Mouse (Mus musculus) heart, embryonic 15.5 days (tissue): ENCODE data around the gene Rassf1. TPM values are rescaled to one million over a fixed set of nuclear protein-coding genes. Genes with fewer than 3 reads are reported as not detected.

Source experiments
- ATAC-seq: fragments of 200-750 bp; cut with Nextera tagmentation; replicated peaks from 2 replicates; pipeline ENCODE4 v1.8.0; 2017; ENCODE audit warnings: low read depth, moderate TSS enrichment; ENCODE audit not compliant: insufficient number of reproducible peaks, insufficient read depth, low FRiP score
- H3K27ac ChIP-seq: fragments of 300-500 bp; sonication (generic); 2 replicates; pipeline ENCODE4 v1.5.1; 2015; ENCODE audit warnings: mild to moderate bottlenecking, inconsistent platforms
- H3K27me3 ChIP-seq: fragments of 300-500 bp; sonication (generic); 2 replicates; pipeline ENCODE4 v1.6.1; 2015; ENCODE audit warnings: inconsistent platforms
- H3K36me3 ChIP-seq: fragments of 300-500 bp; sonication (generic); 2 replicates; pipeline ENCODE4 v1.6.1; 2015; ENCODE audit warnings: mild to moderate bottlenecking, inconsistent platforms
- H3K4me1 ChIP-seq: fragments of 300-500 bp; sonication (generic); replicated peaks from 2 replicates; pipeline ENCODE4 v1.6.1; 2015; ENCODE audit warnings: inconsistent platforms
- H3K4me2 ChIP-seq: fragments of 300-500 bp; sonication (generic); 2 replicates; pipeline ENCODE4 v1.6.1; 2015; ENCODE audit warnings: inconsistent platforms, mild to moderate bottlenecking, moderate library complexity
- H3K4me3 ChIP-seq: fragments of 300-500 bp; sonication (generic); 2 replicates; pipeline ENCODE4 v1.5.1; 2015; ENCODE audit warnings: mild to moderate bottlenecking, inconsistent platforms
- H3K9ac ChIP-seq: fragments of 300-500 bp; sonication (generic); 2 replicates; pipeline ENCODE4 v1.6.1; 2015; ENCODE audit warnings: mild to moderate bottlenecking, inconsistent platforms
- H3K9me3 ChIP-seq: fragments of 300-500 bp; sonication (generic); replicated peaks from 2 replicates; pipeline ENCODE4 v1.6.1; 2016; ENCODE audit warnings: inconsistent platforms
- WGBS: fragments of 180-500 bp; shearing (Covaris S2); methylation state at CpG from one replicate; pipeline ENCODE4 v1.1.7; 2015; ENCODE audit warnings: mixed read lengths; 5-methylcytosine and 5-hydroxymethylcytosine counted together
- polyA plus RNA-seq: library from polyadenylated mRNA; unstranded; fragments of >200 nt; fragmentation: Nextera tagmentation; extraction: Ambion mirVana; gene quantifications from 2 replicates; pipeline ENCODE4 v1.2.1, GENCODE M21; 2015

Rassf1 gene
- polyA plus RNA-seq: 45.3 and 54.8 TPM in 2 replicates

- Histone ChIP-seq H3K9ac (peak within 1 kb of the TSS; percentile 63), H3K9me3 (no peaks in the 10 kb centered on the region), H3K36me3 (no peaks in the 10 kb centered on the region), H3K4me3 (peak within 1 kb of the TSS; percentile 57), H3K4me2 (peak within 1 kb of the TSS; percentile 91), H3K27ac (peak within 1 kb of the TSS; percentile 58), H3K27me3 (peaks cover 18% of the 10 kb centered on the region; the same call in 1 of the 2 replicates), H3K4me1 (peaks cover 55% of the 10 kb centered on the region)
- peak; percentile 19 for ATAC-seq
- 2% methylated on average over 63 of the region's 63 CpGs for WGBS
These were observed at the start of gene Rassf1 for GRCm38 (mm10) chr9:107551117-107551889. Gene Rassf1 (plus strand): TSS chr9:107551555.

GRCm38 (mm10) chr9:107502131-107502846 is 49.1 kb upstream of the Rassf1 start:
- Histone ChIP-seq H3K4me2 (no peak overlapping the region), H3K27me3 (no peaks in the 10 kb centered on the region), H3K4me3 (no peak overlapping the region), H3K27ac (no peak overlapping the region), H3K36me3 (no peaks in the 10 kb centered on the region), H3K9me3 (no peaks in the 10 kb centered on the region), H3K4me1 (peaks cover 10% of the 10 kb centered on the region), H3K9ac (no peak overlapping the region)
- WGBS: 90% methylated on average over 12 of the region's 12 CpGs
- no peak for ATAC-seq

- Histone ChIP-seq H3K27ac (no peak overlapping the region), H3K4me1 (peaks cover 16% of the 10 kb centered on the region), H3K9ac (no peak overlapping the region), H3K4me2 (no peak overlapping the region), H3K27me3 (no peaks in the 10 kb centered on the region), H3K36me3 (no peaks in the 10 kb centered on the region), H3K4me3 (no peak overlapping the region), H3K9me3 (no peaks in the 10 kb centered on the region)
- whole genome bisulfite sequencing: 79% methylated on average over 19 of the region's 19 CpGs
- ATAC-seq: no peak
These were observed 46.5 kb upstream of the Rassf1 start for GRCm38 (mm10) chr9:107504662-107505537.

- Histone ChIP-seq H3K36me3 (no peaks in the 10 kb centered on the region), H3K4me1 (peaks cover 12% of the 10 kb centered on the region), H3K27me3 (peaks cover 3% of the 10 kb centered on the region; the same call in 1 of the 2 replicates), H3K9me3 (no peaks in the 10 kb centered on the region), H3K9ac (no peak overlapping the region), H3K4me3 (no peak overlapping the region), H3K27ac (no peak overlapping the region), H3K4me2 (no peak overlapping the region)
- 55% methylated on average over 10 of the region's 10 CpGs for WGBS
- no peak for ATAC-seq
These were observed 43.1 kb upstream of the Rassf1 start for GRCm38 (mm10) chr9:107508266-107508665.

- Histone ChIP-seq H3K4me1 (peaks cover 12% of the 10 kb centered on the region), H3K9ac (no peak overlapping the region)
- no peak for ATAC-seq
These were observed 40.8 kb upstream of the Rassf1 start for GRCm38 (mm10) chr9:107510384-107511100.

GRCm38 (mm10) chr9:107511436-107511835 is 39.9 kb upstream of the Rassf1 start:
- Histone ChIP-seq H3K9ac (no peak overlapping the region), H3K27ac (no peak overlapping the region), H3K36me3 (no peaks in the 10 kb centered on the region), H3K27me3 (peaks cover 11% of the 10 kb centered on the region; the same call in 1 of the 2 replicates), H3K4me3 (no peak overlapping the region), H3K4me2 (no peak overlapping the region), H3K9me3 (no peaks in the 10 kb centered on the region), H3K4me1 (peaks cover 12% of the 10 kb centered on the region)
- WGBS: 45% methylated on average over 8 of the region's 8 CpGs
- no peak for ATAC-seq

More at GRCm38 (mm10) chr9:107510384-107511100, 40.8 kb upstream of the Rassf1 start:
- peaks cover 11% of the 10 kb centered on the region; the same call in 1 of the 2 replicates for H3K27me3 ChIP-seq
- no peak overlapping the region for H3K4me2 ChIP-seq
- WGBS: 83% methylated on average over 14 of the region's 14 CpGs
- no peak overlapping the region for H3K27ac ChIP-seq
- H3K9me3 ChIP-seq: no peaks in the 10 kb centered on the region
- no peak overlapping the region for H3K4me3 ChIP-seq
- no peaks in the 10 kb centered on the region for H3K36me3 ChIP-seq

- no peak for ATAC-seq
- H3K4me1 ChIP-seq: peaks cover 12% of the 10 kb centered on the region
- H3K27ac ChIP-seq: no peak overlapping the region
- WGBS: 81% methylated on average over 16 of the region's 16 CpGs
- H3K36me3 ChIP-seq: no peaks in the 10 kb centered on the region
- no peaks in the 10 kb centered on the region for H3K9me3 ChIP-seq
- H3K4me2 ChIP-seq: no peak overlapping the region
- no peak overlapping the region for H3K4me3 ChIP-seq
- peaks cover 11% of the 10 kb centered on the region; the same call in 1 of the 2 replicates for H3K27me3 ChIP-seq
- H3K9ac ChIP-seq: no peak overlapping the region
These were observed 39.0 kb upstream of the Rassf1 start for GRCm38 (mm10) chr9:107512326-107512725.

- Histone ChIP-seq H3K9ac (no peak overlapping the region), H3K4me2 (no peak overlapping the region), H3K4me1 (peaks cover 6% of the 10 kb centered on the region; the same call in 1 of the 2 replicates), H3K36me3 (no peaks in the 10 kb centered on the region), H3K27ac (no peak overlapping the region), H3K4me3 (no peak overlapping the region), H3K9me3 (no peaks in the 10 kb centered on the region), H3K27me3 (peaks cover 11% of the 10 kb centered on the region; the same call in 1 of the 2 replicates)
- ATAC-seq: no peak
- WGBS: 24% methylated on average over 14 of the region's 14 CpGs
These were observed 36.9 kb upstream of the Rassf1 start for GRCm38 (mm10) chr9:107514303-107514955.

- Histone ChIP-seq H3K4me2 (no peak overlapping the region), H3K4me1 (peaks cover 14% of the 10 kb centered on the region), H3K36me3 (no peaks in the 10 kb centered on the region), H3K9me3 (no peaks in the 10 kb centered on the region), H3K4me3 (no peak overlapping the region), H3K27ac (no peak overlapping the region), H3K9ac (no peak overlapping the region), H3K27me3 (peaks cover 10% of the 10 kb centered on the region)
- WGBS: 62% methylated on average over 6 of the region's 6 CpGs
- ATAC-seq: no peak
These were observed 31.0 kb upstream of the Rassf1 start for GRCm38 (mm10) chr9:107520331-107520730.

GRCm38 (mm10) chr9:107521190-107521589 is 30.2 kb upstream of the Rassf1 start:
- Histone ChIP-seq H3K9me3 (no peaks in the 10 kb centered on the region), H3K4me1 (peaks cover 15% of the 10 kb centered on the region), H3K27me3 (peaks cover 18% of the 10 kb centered on the region), H3K36me3 (no peaks in the 10 kb centered on the region), H3K27ac (peak overlapping the region; percentile 45; the same call in 1 of the 2 replicates), H3K4me2 (peak overlapping the region; percentile 56), H3K4me3 (no peak overlapping the region), H3K9ac (no peak overlapping the region)
- no peak for ATAC-seq
- 48% methylated on average over 5 of the region's 5 CpGs for WGBS
